Mouse (Mus musculus) skeletal muscle tissue, adult 2 months (tissue): ENCODE data around the gene Spon1.

ENCODE experiments used
- DNase-seq: peaks from one replicate; pipeline ENCODE4 v3.0.0-alpha.2; 2012; ENCODE audit warnings: low read depth, low spot score

The Spon1 gene

DNA sequence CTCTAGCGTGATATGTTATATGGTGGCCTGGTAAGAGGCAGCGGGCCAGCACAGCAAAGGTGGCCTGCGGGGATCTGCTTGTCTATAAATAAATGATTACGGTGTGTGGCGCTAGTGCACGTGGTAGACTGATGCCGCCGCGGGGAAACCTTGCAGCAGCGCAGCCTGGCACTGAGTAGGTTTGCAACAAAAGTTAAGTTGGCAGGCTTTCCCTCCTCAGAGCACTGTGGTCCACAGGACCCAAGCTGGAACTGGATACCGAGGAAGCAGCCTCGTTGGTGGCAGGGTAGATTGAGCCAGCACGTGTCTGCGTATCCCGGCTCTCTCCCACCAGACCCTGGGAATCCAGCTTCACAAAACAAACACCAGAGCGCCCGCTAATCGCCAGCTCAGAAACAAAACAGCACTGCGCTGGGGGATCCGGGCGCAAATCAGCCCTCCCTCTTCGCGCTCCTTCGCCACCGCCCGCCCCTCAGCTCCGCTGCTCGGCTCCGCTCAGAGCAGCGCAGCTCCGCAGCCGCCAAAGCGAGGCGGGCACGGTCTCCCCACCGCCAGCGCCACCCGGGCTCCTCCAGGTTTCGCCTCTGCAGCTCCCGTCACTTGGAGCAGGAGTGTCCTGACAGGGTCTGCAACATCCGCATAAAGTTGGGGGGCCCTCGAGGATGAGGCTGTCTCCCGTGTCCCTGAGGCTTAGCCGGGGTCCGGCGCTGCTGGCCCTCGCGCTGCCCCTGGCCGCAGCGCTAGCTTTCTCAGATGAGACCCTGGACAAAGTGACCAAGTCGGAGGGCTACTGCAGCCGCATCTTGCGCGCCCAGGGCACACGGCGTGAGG, at the start of gene Spon1:
Gene Spon1, plus strand, starts transcription at position 332 of the 831 bp plus-strand sequence.
- DNase-seq, result peak; percentile 52

DNA sequence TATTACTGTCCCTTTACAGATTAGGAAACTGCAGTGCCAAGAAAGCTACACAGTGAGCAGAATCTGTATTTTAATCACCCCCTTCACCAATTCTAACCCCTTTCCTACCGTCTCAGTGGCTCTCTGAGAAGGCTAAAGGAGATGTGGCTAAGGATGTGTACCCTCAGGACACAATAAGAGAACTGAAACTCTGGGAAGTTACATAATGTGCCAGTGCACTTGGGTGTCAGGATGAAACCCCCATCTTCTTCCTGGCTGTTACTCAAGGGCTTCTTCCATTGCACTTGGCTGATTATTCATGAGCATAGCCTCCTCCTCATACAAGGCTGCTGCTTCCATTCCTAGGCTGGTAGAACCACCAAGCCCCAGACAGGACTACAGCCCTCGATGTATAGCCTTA, 43.8 kb upstream of the Spon1 start:
- no peak for DNase-seq

DNA sequence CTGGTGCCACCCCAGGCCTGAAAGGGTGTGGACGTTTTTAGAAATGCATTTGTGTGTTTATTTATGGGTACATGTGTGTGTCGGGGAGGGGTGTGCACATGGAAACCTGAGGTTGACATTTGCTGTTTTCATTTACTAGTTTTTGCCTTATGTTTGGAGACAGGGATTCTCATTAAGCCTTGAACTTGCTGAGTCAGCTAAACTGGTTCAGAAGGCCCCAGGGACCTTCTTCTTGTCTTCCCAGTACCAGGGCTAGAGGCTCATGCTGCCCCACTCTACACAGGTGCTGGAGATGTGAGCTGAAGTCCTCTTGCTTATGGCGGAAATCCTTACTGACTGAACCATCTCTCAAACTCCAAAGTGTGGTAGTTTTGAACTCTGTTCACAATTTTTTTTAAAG, 41.9 kb upstream of the Spon1 start:
- DNase-seq, result no peak

DNA sequence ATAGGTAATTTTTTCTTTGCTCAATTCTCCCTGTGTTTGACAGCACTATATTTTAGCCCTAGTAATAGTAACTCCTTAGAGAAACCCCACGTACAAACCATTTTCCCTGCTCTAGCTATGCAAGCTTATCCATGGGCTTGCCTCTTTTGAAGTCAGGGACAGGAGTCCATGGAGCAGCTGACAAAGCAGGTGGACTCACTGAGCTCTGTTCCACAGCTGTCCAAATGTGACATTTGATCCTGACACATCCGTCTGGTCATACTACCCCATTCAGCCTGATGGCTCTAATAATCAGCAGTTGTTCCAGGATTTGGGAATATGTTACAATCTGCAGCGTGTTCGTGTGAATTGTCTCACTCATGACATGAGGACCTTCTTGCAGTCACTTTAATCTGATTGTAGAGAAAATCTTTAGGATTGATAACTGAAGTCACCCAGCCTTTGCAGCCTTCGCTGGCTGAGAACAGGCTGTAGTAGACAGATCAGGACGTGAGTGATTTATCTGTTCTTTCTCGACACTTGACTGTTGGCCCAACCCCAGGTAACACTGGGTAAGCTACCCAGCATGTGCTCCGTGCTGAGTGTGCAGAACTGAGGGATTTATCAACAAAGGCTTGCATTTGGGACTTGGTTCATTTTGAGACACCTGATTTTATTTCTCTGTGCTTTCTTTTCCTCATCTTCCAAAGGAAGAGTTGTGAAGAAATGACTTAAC, 37.6 kb upstream of the Spon1 start:
- no peak for DNase-seq

DNA sequence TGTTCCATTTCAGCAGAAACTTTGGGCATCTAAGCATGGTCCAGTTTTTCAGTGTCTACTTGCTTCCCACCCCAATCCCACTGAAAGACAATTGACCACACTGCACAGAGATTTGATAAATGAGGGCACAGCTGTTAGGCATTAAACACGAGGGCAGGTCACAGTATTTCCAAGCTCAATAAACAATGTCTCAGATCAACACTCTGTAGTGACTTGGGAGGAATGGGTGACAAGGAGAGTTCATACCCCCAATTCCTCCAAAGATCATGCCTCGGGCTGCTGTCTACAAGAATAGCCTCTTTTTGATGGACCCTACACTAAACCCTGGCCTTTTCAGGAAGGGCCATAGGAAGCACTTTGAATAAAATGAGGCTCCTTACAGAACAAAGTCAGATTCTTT, 36.9 kb upstream of the Spon1 start:
- DNase-seq, result no peak

DNA sequence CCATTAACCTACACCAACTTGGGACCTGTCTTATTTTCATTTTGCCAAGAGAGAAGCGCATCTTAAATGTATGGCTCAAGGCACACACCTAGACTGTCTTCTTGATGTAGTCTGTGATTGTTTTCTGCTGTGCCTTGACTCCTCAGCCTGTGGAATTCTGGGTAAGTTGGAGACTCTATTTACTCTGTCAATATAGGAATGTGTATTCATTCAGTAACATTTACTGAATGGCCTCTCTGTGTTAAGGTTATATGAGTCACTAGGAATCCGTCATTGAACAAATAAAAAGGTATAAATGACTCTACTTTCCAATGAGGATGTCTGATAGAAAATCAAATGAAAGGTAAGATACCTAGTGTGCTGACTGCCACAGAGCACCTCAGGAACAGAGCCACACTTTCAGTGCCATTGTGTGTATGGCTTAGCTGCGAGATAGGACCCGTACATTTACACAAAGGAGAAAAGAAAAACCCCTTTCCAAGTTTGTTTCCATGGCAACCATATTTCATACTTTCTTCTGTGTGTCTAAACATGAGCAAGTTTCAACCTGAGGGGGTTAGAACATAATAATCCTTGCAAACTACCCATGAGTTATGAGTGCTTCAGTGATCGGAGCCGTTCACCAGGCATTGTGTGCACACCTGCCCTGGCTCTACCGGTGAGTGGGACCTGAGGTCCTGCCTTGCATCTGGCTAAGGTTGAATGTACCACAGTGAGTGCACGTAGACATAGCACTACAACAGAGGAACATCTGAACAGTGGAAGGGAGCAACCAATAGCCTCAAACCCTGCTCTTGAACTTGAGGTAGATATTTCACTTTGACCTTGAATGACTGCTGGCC, 35.2 kb upstream of the Spon1 start:
- no peak for DNase-seq

DNA sequence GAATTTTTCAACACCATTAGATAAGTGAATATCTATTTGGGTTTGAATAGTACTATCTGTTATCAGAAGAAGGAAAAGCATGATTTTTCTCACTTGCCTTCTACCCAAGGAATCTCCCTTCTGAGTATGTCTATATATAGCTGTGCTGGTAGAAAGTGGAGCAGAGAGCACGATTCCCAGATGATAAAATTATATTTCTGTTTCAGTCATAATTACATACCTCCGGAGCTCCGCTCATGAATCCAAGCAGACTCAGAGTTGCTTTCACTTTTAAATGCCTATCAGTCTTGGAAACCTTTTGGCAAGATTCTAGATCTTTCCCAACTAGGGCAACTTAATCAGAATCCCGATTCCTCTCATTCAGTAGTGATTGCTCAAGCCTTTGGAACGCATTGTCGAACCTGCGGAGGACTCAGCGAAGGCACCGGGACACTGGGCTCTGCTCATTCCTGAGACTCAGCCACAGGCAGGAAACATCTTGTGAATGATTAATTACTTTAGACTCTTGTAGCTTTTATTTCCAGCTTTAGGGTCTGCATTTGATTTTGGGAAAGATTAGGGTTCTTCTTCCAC, 27.9 kb upstream of the Spon1 start:
- DNase-seq, result peak; percentile 11

DNA sequence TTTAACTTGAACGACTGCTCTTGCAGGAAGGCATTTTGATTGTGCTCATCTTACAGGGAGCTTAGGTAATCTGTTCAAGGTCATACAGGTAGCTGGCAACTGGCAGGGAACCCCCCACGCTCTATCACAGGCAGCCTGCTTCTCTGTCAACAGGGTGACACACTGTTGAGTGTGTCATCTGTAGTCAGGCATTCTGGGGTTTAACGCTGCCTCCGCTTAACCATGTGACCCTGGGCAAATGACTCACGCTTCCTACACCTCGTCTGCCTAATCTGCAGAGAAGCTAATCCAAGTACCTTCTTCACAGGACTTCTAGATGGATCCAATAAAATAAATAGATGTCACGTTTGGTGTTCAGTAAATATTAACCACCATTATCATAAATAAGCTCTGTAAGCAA, 26.6 kb upstream of the Spon1 start:
- DNase-seq, result no peak

DNA sequence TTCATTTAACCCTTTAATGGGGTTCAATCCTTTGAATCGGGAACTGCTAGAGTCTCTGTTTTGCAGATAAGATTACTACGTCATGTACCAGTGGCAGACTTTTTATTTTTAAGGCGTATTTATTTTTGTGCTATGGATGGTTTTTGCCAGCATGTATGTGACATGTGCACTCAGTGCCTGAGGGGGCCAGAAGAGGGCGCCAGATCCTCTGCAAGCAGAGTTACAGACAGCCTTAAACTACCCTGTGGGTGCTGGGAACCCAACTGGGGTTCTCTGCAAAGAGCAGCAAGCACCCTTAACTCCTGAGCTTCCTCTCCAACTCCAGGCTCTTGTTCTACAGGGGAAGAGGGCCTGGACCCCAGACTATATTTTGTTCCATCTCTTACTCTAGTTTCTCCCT, 23.2 kb upstream of the Spon1 start:
- no peak for DNase-seq

DNA sequence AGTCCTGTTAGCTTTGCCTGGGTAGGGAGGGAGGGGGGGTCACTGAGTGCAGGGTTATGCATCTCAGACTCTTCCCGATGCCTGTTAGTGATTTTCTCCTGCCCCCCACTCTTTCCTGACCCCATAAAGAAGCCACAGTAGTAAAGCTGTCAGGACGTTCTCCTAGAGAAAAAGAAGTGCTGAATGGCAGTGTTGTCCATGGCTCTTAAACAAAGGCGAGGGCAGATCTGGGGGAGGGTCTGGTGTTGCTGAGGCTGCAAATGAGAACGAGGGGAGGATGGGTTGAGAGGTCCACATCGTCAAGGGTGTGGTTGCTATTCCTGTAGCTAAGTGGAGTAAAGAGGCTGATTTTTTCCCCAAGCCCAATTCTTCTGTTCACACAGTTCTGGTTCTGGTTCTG, 21.8 kb upstream of the Spon1 start:
- no peak for DNase-seq

DNA sequence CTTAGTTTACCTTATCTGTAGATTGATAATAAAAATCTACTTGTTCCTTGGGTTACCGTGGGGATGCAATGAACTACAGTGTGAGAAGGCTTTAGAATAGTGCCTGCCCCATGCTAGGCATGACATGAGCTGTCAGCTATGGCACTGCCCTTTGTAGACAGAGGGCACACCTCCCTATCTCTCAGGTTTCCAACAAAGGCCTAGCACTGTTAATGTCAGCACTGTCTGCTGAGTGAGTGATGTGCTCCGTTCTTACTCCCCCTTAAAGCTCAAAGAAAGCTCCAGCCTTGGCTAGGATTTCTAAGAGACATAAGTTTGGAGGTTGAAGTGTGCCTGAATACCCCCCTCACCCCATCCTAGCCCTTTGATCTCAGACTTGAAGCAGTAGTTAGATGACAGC, 9.2 kb upstream of the Spon1 start:
- no peak for DNase-seq

DNA sequence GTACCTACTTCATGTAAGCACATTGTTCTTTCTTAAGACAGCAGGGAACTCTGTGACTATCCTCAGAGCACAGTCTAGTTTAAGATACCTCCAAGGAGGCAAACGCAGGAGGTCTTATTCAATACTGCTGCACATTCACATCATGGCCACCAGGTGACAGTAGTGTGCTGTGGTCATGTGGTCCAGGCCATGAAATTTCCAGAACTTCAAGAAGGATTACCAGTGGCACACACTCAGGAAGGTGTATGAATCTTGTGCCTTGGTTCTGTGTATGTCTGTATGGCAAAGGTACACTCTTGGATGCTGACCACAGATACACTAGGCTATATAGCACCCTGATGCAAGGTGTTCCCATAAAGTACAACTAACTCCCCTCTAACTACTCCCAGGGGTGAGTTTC, 6.6 kb upstream of the Spon1 start:
- DNase-seq, result peak; percentile 55

DNA sequence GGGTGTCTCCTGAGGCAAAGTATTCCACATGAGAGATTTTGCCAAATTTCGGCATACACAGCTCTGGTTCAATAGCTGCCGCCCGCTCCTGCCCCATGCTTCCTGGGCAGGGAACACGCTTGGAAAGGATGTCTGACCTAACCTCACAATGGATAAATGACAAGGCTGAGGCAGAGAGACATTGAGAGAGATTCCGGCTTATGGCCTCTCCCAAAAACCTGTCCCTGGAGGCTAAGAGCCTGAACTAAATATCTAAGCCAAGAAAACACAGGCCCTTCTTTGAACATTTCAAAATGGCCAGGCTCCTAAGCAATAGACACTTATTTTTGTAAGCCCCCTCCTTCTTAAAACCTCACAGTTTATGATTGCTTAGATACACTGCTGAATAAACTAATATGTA, 665 bp upstream of the Spon1 start:
- no peak for DNase-seq

DNA sequence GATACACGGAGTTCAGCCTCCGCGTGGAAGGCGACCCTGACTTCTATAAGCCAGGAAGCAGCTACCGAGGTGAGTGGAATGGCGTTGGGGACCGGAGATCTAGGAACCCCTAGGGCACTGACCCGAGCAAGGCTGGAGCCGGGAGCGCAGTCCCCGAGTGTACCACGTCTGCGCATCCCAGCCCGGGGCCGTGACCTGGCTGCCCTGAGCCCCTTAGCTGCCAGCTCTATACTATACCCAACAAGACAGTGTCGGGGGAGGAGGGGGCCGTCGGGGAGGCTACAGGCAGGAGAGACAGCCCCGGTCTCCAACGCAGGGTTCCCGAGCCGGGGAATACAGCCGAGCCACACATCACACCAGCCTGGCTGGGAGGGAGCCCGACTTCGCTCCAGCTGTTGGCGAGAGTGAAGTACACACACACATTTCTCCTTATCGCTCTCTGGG, 722 bp downstream of the Spon1 start:
- DNase-seq, result no peak

DNA sequence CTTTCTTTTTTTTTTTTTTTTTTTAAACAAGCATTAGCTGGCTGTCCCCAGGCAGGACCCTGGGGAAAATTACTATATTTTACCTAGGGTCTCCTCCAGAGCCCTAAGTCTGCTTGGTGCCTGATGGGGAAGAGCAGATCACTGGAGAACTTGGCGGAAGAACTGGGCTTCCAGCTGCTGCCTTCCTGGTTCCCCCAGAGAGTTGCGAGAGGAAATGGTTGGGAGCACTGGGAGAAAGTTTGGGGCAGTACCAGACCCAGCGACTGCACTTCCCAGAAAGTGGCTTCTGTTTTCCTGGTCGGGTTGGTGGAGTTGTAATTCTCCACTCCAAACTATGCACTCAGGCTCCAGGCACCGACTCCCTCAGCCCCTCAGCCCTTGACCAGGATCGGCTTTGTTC, 1.7 kb downstream of the Spon1 start:
- no peak for DNase-seq

DNA sequence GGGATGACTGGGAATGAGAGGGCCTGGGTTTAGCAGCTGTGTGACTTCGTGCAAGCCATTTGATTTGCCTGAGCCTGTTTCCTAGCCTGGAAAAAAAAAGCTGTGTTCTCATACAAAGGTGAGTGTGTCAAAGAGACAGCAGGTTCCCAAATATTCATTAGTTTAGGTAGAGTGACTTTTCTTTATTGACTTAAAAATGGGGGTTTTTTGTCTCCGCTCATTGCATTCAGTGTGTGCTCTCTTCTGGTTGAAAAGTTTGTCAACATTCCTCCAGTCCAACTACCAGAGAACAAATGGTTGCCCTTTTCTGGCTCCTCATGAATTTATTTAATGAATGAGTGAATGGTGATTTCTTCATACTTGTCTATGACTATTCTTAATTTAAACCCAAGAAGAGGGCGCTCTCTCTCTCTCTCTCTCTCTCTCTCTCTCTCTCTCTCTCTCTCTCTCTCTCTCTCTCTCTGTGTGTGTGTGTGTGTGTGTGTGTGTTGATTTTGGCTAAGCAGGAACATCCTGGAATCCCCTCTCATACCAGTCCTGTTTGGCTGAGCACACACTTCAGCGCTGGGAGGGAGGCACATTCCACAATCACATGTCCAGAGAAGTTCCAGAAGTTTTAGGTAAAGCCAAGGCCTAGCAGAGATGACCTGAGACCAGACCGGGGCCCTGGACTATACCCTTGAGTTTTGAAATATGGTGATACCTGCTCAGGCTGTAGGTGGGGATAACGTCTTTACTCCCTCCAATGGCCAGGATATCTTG, 2.6 kb downstream of the Spon1 start:
- no peak for DNase-seq

DNA sequence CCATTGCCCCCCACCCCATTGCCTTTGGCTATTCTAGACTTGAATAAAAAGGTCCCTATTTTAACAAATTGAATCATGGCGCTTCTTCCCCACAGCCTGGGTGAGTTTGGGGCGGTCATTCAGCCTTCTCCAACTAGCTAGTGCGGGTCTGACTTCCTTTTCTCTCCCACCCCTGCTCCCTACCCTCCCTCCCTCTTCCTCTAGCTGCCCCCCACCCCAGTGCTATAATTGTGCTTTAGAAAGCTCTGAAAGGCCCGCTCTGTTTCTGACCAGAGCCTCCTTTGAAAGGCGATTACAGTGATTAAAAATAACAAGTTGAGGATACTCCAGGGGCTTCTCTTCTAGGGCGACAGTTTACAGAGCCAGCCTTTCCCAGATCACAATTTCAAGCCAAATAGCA, 3.5 kb downstream of the Spon1 start:
- DNase-seq, result no peak

DNA sequence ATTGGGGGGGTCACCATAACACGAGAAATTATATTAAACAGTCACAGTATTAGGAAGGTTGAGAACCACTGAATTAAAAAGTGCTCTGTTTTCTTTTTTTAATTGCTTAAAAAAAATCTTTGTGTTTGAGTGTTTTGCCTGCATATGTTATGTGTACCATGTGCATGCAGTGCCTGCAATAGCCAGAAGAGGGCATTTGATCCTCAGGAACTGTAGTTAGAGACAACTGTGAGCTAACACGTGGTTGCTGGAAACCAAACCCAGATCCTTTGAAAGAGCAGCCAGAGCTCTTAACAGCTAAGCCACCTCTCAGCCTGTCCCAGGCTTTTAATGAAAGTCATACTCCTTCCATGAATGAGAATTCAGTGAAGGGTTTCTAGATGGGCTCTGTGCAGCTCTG, 6.3 kb downstream of the Spon1 start:
- DNase-seq, result no peak

DNA sequence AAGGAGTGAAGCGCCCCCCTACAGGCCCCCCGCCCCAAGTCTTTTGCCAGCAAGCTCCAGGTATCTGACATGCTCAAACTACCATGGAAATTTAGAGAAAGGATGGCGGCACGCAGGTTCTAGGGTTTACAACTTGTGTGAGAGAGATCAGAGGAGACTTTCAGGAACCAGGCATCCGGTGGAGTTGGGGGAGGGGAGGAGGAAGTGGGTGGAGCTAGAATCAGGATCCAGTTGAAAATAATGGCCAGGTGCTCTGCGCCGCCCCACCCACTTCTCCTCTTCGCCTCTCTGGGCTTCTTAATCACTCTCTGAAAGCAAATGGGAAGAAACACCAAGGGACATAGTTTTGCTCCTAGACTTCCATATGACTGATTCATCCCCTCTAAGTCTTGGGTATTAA, 7.6 kb downstream of the Spon1 start:
- no peak for DNase-seq

DNA sequence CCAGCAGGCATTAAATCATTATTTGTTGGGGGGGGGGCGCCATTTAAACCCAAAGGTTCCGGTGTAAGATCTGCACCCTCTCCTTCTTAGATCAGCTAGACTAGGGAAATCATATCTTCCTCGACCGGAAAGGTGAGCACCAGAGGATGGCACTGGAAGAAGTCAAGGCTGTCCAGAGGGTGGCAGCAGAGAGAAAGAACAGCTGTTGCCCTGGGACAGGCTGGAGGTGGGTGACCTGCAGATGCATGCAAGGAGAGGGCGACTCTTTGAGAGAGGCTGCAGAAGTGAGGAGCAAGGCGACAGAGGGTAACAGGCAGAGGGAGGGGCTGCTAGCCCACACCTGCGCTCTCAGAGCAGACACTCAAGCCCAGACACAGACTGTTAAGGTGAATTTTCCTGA, 8.2 kb downstream of the Spon1 start:
- DNase-seq, result peak; percentile 32

DNA sequence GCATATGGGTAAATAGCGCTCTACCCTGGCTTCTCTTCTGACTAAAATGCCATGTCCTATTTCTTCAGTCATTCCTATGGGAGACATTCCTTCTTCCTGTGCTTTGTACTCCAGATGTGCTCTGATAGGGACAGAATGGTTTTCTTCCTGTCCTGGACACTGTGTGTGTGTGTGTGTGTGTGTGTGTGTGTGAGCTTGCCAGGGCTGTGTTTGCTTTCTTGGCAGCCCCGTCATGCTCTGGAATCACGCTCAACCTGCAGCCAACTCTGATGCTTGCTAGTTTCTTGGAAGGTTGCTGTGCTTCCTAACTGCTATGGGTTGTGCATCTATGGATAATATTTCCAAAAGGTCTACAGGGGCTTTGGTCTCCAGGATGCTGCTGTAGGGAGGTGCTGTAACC, 9.1 kb downstream of the Spon1 start:
- peak; percentile 21 for DNase-seq
